Mouse (Mus musculus): ENCODE data around the gene Slc35g2.

GRCm38 (mm10) chr9:100548313-100548712, 22.6 kb downstream of the Slc35g2 start:
- TF ChIP-seq POLR2A (IDR thresholded peaks at IDR 0.05; ENCODE audit: low read depth, low read length) (no peak), MAZ (IDR thresholded peaks at IDR 0.05; ENCODE audit: low read depth, low read length) (no peak), JUN (IDR thresholded peaks at IDR 0.05; ENCODE audit: insufficient read depth, low read depth, low read length) (no peak), CTCF (conservative IDR thresholded peaks at IDR 0.05 in 1 of 2, IDR thresholded peaks at IDR 0.05 in 1 of 2; ENCODE audit: low read depth in 2 of 2, low read length in 2 of 2) (peak; percentile 56 to 67), SMC3 (IDR thresholded peaks at IDR 0.05; ENCODE audit: low read depth, low read length) (no peak), RCOR1 (conservative IDR thresholded peaks at IDR 0.05; ENCODE audit: low read depth, low read length) (no peak)
